ENCODE assay signal across 8 mouse cellular contexts in the genomic region with DNA sequence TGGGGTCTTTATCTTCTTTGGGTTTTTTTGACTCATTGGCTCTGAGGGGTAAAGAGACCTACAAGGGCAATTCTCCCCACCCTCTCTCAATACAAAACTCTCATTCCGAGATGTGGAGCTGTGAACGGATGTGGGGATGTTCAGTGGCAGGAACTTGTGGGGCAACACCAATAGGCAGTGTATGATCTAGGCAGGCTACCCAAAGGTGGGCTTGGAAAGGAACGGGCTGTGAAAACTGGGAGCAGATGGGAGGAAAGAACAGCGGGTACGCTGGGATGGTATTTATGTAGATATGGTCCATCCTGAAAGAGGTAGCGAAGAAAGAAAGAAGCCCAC. TPM values are rescaled to one million over a fixed set of nuclear protein-coding genes. Genes with fewer than 3 reads are reported as not detected.
DNase-seq lines count a peak whose midpoint lies in the region; ATAC-seq and TF ChIP-seq lines count a peak whose summit lies in the region.

No protein-coding gene starts in this region.

- intact Hi-C loops in heart, postnatal 25 days (cut with DNase I) = loop anchor here (5.0 kb wide), 1 partner anchor 565 kb away; the partner anchor contains the start of gene 1600014C23Rik

- peaks cover 20% of the 10 kb centered on the region for H3K4me1 ChIP-seq in heart, embryonic 12.5 days (replicated peaks)
- no peaks in the 10 kb centered on the region for H3K4me1 ChIP-seq in ES-Bruce4 (ENCODE audit: control insufficient read depth, insufficient read depth, low read length)
- H3K4me1 ChIP-seq in hindbrain, embryonic 14.5 days (replicated peaks; ENCODE audit: control insufficient read depth, insufficient read depth, low read length) = peaks cover 8% of the 10 kb centered on the region; the same call in 1 of the 2 replicates
- peaks cover 18% of the 10 kb centered on the region for H3K4me1 ChIP-seq in midbrain, embryonic 12.5 days

- H3K27ac ChIP-seq in heart, embryonic 12.5 days (ENCODE audit: poor library complexity, severe bottlenecking) = no peak overlapping the region
- no peak overlapping the region for H3K27ac ChIP-seq in ES-Bruce4 (ENCODE audit: insufficient read depth, low read length)
- H3K27ac ChIP-seq in hindbrain, embryonic 14.5 days = peak overlapping the region; percentile 82
- H3K27ac ChIP-seq in midbrain, embryonic 12.5 days (replicated peaks) = no peak overlapping the region

- TF ChIP-seq CTCF in ES-Bruce4 (IDR thresholded peaks at IDR 0.05; ENCODE audit: low read depth, low read length) = no peak

- DNase-seq in heart, postnatal 25 days (ENCODE audit: low spot score) = no peak
- no peak for DNase-seq in hindbrain, embryonic 14.5 days (ENCODE audit: low spot score)
- no peak for DNase-seq in urinary bladder, postnatal 36 days (ENCODE audit: low spot score in 2 of 2)
- DNase-seq in thymus, postnatal 25 days = no peak
- no peak for DNase-seq in B cell, adult 2 months

- TF ChIP-seq POLR2A in ES-Bruce4 (IDR thresholded peaks at IDR 0.05; ENCODE audit: insufficient read depth, low read length) = no peak

- H3K9ac ChIP-seq in heart, embryonic 12.5 days = 0 out of 2 replicates have a peak overlapping the region, but pooled peaks have one; percentile 75
- no peak overlapping the region for H3K9ac ChIP-seq in ES-Bruce4 (ENCODE audit: low read depth, poor library complexity, severe bottlenecking)
- peak overlapping the region; percentile 89 for H3K9ac ChIP-seq in hindbrain, embryonic 14.5 days
- peak overlapping the region; percentile 74 for H3K9ac ChIP-seq in midbrain, embryonic 12.5 days (replicated peaks)

- H3K27me3 ChIP-seq in heart, embryonic 12.5 days (replicated peaks) = peaks cover 89% of the 10 kb centered on the region
- peaks cover 12% of the 10 kb centered on the region for H3K27me3 ChIP-seq in ES-Bruce4 (ENCODE audit: control insufficient read depth, insufficient read depth, low read length, poor library complexity, severe bottlenecking)
- peaks cover 37% of the 10 kb centered on the region for H3K27me3 ChIP-seq in hindbrain, embryonic 14.5 days (ENCODE audit: control insufficient read depth, insufficient read depth, low read length)
- H3K27me3 ChIP-seq in midbrain, embryonic 12.5 days = peaks cover 75% of the 10 kb centered on the region

- no peaks in the 10 kb centered on the region for H3K36me3 ChIP-seq in heart, embryonic 12.5 days
- H3K36me3 ChIP-seq in ES-Bruce4 (ENCODE audit: control insufficient read depth, insufficient read depth, low read length, poor library complexity, severe bottlenecking) = no peaks in the 10 kb centered on the region
- H3K36me3 ChIP-seq in hindbrain, embryonic 14.5 days (replicated peaks; ENCODE audit: control insufficient read depth, insufficient read depth) = peaks cover 6% of the 10 kb centered on the region; the same call in 1 of the 2 replicates
- H3K36me3 ChIP-seq in midbrain, embryonic 12.5 days = no peaks in the 10 kb centered on the region

- peak overlapping the region; percentile 99 for H3K4me2 ChIP-seq in heart, embryonic 12.5 days
- peak overlapping the region; percentile 78 for H3K4me2 ChIP-seq in hindbrain, embryonic 14.5 days (replicated peaks)
- peak overlapping the region; percentile 99 for H3K4me2 ChIP-seq in midbrain, embryonic 12.5 days (replicated peaks)

- H3K9me3 ChIP-seq in heart, embryonic 12.5 days (replicated peaks) = no peaks in the 10 kb centered on the region
- H3K9me3 ChIP-seq in ES-Bruce4 (replicated peaks; ENCODE audit: control insufficient read depth, insufficient read depth, low read length, poor library complexity, severe bottlenecking) = no peaks in the 10 kb centered on the region
- H3K9me3 ChIP-seq in hindbrain, embryonic 14.5 days (ENCODE audit: control insufficient read depth, low read length) = no peaks in the 10 kb centered on the region
- H3K9me3 ChIP-seq in midbrain, embryonic 12.5 days = no peaks in the 10 kb centered on the region

- ATAC-seq in heart, embryonic 12.5 days (ENCODE audit: insufficient number of reproducible peaks, low FRiP score) = no peak
- no peak for ATAC-seq in hindbrain, embryonic 14.5 days (ENCODE audit: low FRiP score)
- ATAC-seq in midbrain, embryonic 12.5 days (ENCODE audit: low FRiP score, low read depth) = peak; percentile 7; the same call in 1 of the 2 replicates

- H3K4me3 ChIP-seq in heart, embryonic 12.5 days = peak overlapping the region; percentile 62
- H3K4me3 ChIP-seq in ES-Bruce4 (ENCODE audit: low read depth, low read length) = peak overlapping the region; percentile 62; the same call in 1 of the 2 replicates
- H3K4me3 ChIP-seq in hindbrain, embryonic 14.5 days (replicated peaks; ENCODE audit: low read length) = peak overlapping the region; percentile 88
- H3K4me3 ChIP-seq in midbrain, embryonic 12.5 days = peak overlapping the region; percentile 68

- TF ChIP-seq EP300 in ES-Bruce4 (IDR thresholded peaks at IDR 0.05; ENCODE audit: insufficient read depth, low read depth, low read length) = no peak

- WGBS in heart, embryonic 12.5 days = 9% methylated on average over 6 of the region's 6 CpGs
- 11% methylated on average over 6 of the region's 6 CpGs for WGBS in hindbrain, embryonic 14.5 days
- 15% methylated on average over 6 of the region's 6 CpGs for WGBS in midbrain, embryonic 12.5 days

RNA-seq across cellular contexts. Expression of gene Dlk2, which starts 0.2 kb away (rescaled TPM):
- polyA plus RNA-seq in heart, embryonic 12.5 days (2016; fragmentation: Nextera tagmentation; extraction: Ambion mirVana) = 0.28 and 0.33 TPM in 2 replicates
- total RNA-seq in heart, postnatal 25 days (2021) = under 1 TPM; 0.39 to 0.49 TPM
- polyA plus RNA-seq in ES-Bruce4 (2011; ENCODE audit: insufficient read depth, insufficient read length, low read depth, missing spikeins) = 0.91 and 1.3 TPM in 2 replicates
- polyA plus RNA-seq in hindbrain, embryonic 14.5 days (2014; fragmentation: Nextera tagmentation; extraction: Ambion mirVana) = 18.9 and 20.9 TPM in 2 replicates
- 1.9 and 3.3 TPM in 2 replicates for polyA plus RNA-seq in midbrain, embryonic 12.5 days (2016; fragmentation: Nextera tagmentation; extraction: Ambion mirVana)

RNA-seq across cellular contexts. Expression of gene Tjap1, which starts 14.2 kb away (rescaled TPM):
- polyA plus RNA-seq in heart, embryonic 12.5 days (2016; fragmentation: Nextera tagmentation; extraction: Ambion mirVana) = 43.7 and 44.1 TPM in 2 replicates
- total RNA-seq in heart, postnatal 25 days (2021) = 10 to 100 TPM; 37.1 to 40.5 TPM
- 71.5 and 75.2 TPM in 2 replicates for polyA plus RNA-seq in ES-Bruce4 (2011; ENCODE audit: insufficient read depth, insufficient read length, low read depth, missing spikeins)
- 22.3 and 25.8 TPM in 2 replicates for polyA plus RNA-seq in hindbrain, embryonic 14.5 days (2014; fragmentation: Nextera tagmentation; extraction: Ambion mirVana)
- 58.0 and 58.8 TPM in 2 replicates for polyA plus RNA-seq in midbrain, embryonic 12.5 days (2016; fragmentation: Nextera tagmentation; extraction: Ambion mirVana)

RNA-seq across cellular contexts. Expression of gene Abcc10, which starts 31.2 kb away (rescaled TPM):
- polyA plus RNA-seq in heart, embryonic 12.5 days (2016; fragmentation: Nextera tagmentation; extraction: Ambion mirVana) = 7.2 and 7.3 TPM in 2 replicates
- 1 to 10 TPM; 4.2 to 4.6 TPM for total RNA-seq in heart, postnatal 25 days (2021)
- polyA plus RNA-seq in ES-Bruce4 (2011; ENCODE audit: insufficient read depth, insufficient read length, low read depth, missing spikeins) = 3.9 and 4.4 TPM in 2 replicates
- 8.2 and 9.3 TPM in 2 replicates for polyA plus RNA-seq in hindbrain, embryonic 14.5 days (2014; fragmentation: Nextera tagmentation; extraction: Ambion mirVana)
- 10.4 and 11.1 TPM in 2 replicates for polyA plus RNA-seq in midbrain, embryonic 12.5 days (2016; fragmentation: Nextera tagmentation; extraction: Ambion mirVana)

RNA-seq across cellular contexts. Expression of gene Lrrc73, which starts 43.7 kb away (rescaled TPM):
- polyA plus RNA-seq in heart, embryonic 12.5 days (2016; fragmentation: Nextera tagmentation; extraction: Ambion mirVana) = 0.89 and 0.91 TPM in 2 replicates
- total RNA-seq in heart, postnatal 25 days (2021) = under 1 TPM; 0.20 to 0.26 TPM
- polyA plus RNA-seq in ES-Bruce4 (2011; ENCODE audit: insufficient read depth, insufficient read length, low read depth, missing spikeins) = 0.57 and 0.68 TPM in 2 replicates
- polyA plus RNA-seq in hindbrain, embryonic 14.5 days (2014; fragmentation: Nextera tagmentation; extraction: Ambion mirVana) = 15.1 and 18.1 TPM in 2 replicates
- 3.3 and 4.2 TPM in 2 replicates for polyA plus RNA-seq in midbrain, embryonic 12.5 days (2016; fragmentation: Nextera tagmentation; extraction: Ambion mirVana)

RNA-seq across cellular contexts. Expression of gene Yipf3, which starts 49.1 kb away (rescaled TPM):
- 66.6 and 72.0 TPM in 2 replicates for polyA plus RNA-seq in heart, embryonic 12.5 days (2016; fragmentation: Nextera tagmentation; extraction: Ambion mirVana)
- 10 to 100 TPM; 81.8 to 82.6 TPM for total RNA-seq in heart, postnatal 25 days (2021)
- 57.0 and 64.0 TPM in 2 replicates for polyA plus RNA-seq in ES-Bruce4 (2011; ENCODE audit: insufficient read depth, insufficient read length, low read depth, missing spikeins)
- 91.6 and 97.2 TPM in 2 replicates for polyA plus RNA-seq in hindbrain, embryonic 14.5 days (2014; fragmentation: Nextera tagmentation; extraction: Ambion mirVana)
- 65.8 and 70.3 TPM in 2 replicates for polyA plus RNA-seq in midbrain, embryonic 12.5 days (2016; fragmentation: Nextera tagmentation; extraction: Ambion mirVana)
